Mouse (Mus musculus) heart, postnatal 0 days (tissue): ENCODE measurements around the gene Ecm2.

Experiments used
- CTCF ChIP-seq: IDR thresholded peaks from 2 replicates; pipeline ENCODE4 v1.5.1; 2016; ENCODE audit warnings: antibody characterized with exemption, control low read depth, low read depth
- EP300 ChIP-seq: IDR thresholded peaks from 2 replicates; pipeline ENCODE4 v1.6.1; 2016; ENCODE audit warnings: antibody characterized with exemption, low read depth

DNA sequence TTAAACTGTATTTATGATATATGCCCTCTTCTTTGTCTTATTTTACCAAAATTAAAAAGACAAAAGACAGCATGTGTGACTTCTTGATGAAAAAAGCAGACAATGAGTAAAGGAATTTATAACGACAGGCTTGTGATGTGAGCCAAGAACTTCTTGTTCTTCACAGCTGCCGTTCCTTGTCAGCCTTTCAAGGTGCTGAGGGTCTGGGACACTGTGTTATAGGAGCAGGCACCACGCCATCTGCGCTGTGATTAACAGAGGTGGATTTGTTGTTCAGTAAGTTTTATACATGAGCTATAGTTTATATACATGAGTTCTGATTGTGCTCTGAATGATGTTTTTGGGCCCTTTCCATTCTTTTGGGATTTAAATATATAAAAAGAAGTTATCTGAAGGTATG lies 25.2 kb upstream of the Ecm2 start:
- no peak for TF ChIP-seq CTCF
- no peak for TF ChIP-seq EP300
